Mouse (Mus musculus): Measurements from ENCODE around the gene Gramd4. TPM values are rescaled to one million over a fixed set of nuclear protein-coding genes. Genes with fewer than 3 reads are reported as not detected.

The Gramd4 gene
- polyA plus RNA-seq, 1 experiment, result 25.1 TPM

DNA sequence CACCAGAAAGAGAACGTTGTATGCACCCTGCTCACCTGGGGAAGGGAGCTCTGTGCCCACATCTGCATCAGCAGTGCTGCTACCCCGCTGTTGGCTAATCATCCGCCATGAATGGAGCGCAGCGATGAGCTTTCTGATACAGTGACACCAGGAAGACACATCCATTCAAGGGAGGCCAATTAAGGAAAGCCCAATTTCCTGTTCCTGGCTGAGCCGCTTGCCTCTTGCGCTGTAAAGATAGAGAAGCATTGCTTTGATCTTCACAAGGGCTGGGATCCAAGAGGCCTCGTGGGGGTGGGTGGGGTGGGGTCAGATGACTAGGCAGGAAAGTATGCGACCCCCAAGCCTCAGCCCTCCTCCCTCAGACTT lies 55.8 kb downstream of the Gramd4 start:
- Histone ChIP-seq H3K4me1 (ENCODE audit: control insufficient read depth, insufficient read depth, insufficient read length, low read length) (peaks cover 15% of the 10 kb centered on the region), H3K27ac (ENCODE audit: insufficient read depth, low read depth, low read length) (no peak overlapping the region), H3K27me3 (ENCODE audit: control insufficient read depth, insufficient read depth, low read length) (no peaks in the 10 kb centered on the region), H3K36me3 (ENCODE audit: control insufficient read depth, insufficient read depth, low read length) (peaks cover under 1% of the 10 kb centered on the region; the same call in 1 of the 2 replicates), H3K4me3 (ENCODE audit: low read depth, low read length) (no peak overlapping the region)
- TF ChIP-seq POLR2A (IDR thresholded peaks at IDR 0.05; ENCODE audit: low read depth, low read length) (no peak), CTCF (IDR thresholded peaks at IDR 0.05; ENCODE audit: extremely low read depth, insufficient read length, insufficient replicate concordance, low read depth, low read length) (no peak)
- WGBS, result 29% methylated on average over 9 of the region's 9 CpGs

GRCm38 (mm10) chr15:86116421-86116820 lies 58.9 kb downstream of the Gramd4 start:
- no peak overlapping the region for H3K4me3 ChIP-seq (ENCODE audit: low read depth, low read length)
- peaks cover 21% of the 10 kb centered on the region for H3K36me3 ChIP-seq (ENCODE audit: control insufficient read depth, insufficient read depth, low read length)
- peaks cover 15% of the 10 kb centered on the region for H3K4me1 ChIP-seq (ENCODE audit: control insufficient read depth, insufficient read depth, insufficient read length, low read length)
- H3K27me3 ChIP-seq (ENCODE audit: control insufficient read depth, insufficient read depth, low read length), result no peaks in the 10 kb centered on the region
- TF ChIP-seq POLR2A (IDR thresholded peaks at IDR 0.05; ENCODE audit: low read depth, low read length) (no peak), CTCF (IDR thresholded peaks at IDR 0.05; ENCODE audit: extremely low read depth, insufficient read length, insufficient replicate concordance, low read depth, low read length) (no peak)
- WGBS, result 65% methylated on average over 5 of the region's 5 CpGs
- H3K27ac ChIP-seq (ENCODE audit: insufficient read depth, low read depth, low read length), result 0 out of 2 replicates have a peak overlapping the region, but pooled peaks have one; percentile 5

GRCm38 (mm10) chr15:86117115-86118100 lies 59.9 kb downstream of the Gramd4 start:
- no peak for TF ChIP-seq CTCF (IDR thresholded peaks at IDR 0.05; ENCODE audit: extremely low read depth, insufficient read length, insufficient replicate concordance, low read depth, low read length)
- TF ChIP-seq POLR2A (IDR thresholded peaks at IDR 0.05; ENCODE audit: low read depth, low read length), result no peak
- Histone ChIP-seq H3K27me3 (ENCODE audit: control insufficient read depth, insufficient read depth, low read length) (no peaks in the 10 kb centered on the region), H3K36me3 (ENCODE audit: control insufficient read depth, insufficient read depth, low read length) (peaks cover 27% of the 10 kb centered on the region), H3K27ac (ENCODE audit: insufficient read depth, low read depth, low read length) (no peak overlapping the region), H3K4me1 (ENCODE audit: control insufficient read depth, insufficient read depth, insufficient read length, low read length) (peaks cover 15% of the 10 kb centered on the region), H3K4me3 (ENCODE audit: low read depth, low read length) (no peak overlapping the region)
- 75% methylated on average over 15 of the region's 15 CpGs for WGBS

GRCm38 (mm10) chr15:86119186-86119585 lies 61.7 kb downstream of the Gramd4 start:
- Histone ChIP-seq H3K27ac (ENCODE audit: insufficient read depth, low read depth, low read length) (no peak overlapping the region), H3K4me1 (ENCODE audit: control insufficient read depth, insufficient read depth, insufficient read length, low read length) (peaks cover 11% of the 10 kb centered on the region), H3K4me3 (ENCODE audit: low read depth, low read length) (no peak overlapping the region), H3K36me3 (ENCODE audit: control insufficient read depth, insufficient read depth, low read length) (peaks cover 37% of the 10 kb centered on the region), H3K27me3 (ENCODE audit: control insufficient read depth, insufficient read depth, low read length) (no peaks in the 10 kb centered on the region)
- TF ChIP-seq POLR2A (IDR thresholded peaks at IDR 0.05; ENCODE audit: low read depth, low read length), result no peak
- no peak for TF ChIP-seq CTCF (IDR thresholded peaks at IDR 0.05; ENCODE audit: extremely low read depth, insufficient read length, insufficient replicate concordance, low read depth, low read length)
- WGBS, result 79% methylated on average over 7 of the region's 7 CpGs

DNA sequence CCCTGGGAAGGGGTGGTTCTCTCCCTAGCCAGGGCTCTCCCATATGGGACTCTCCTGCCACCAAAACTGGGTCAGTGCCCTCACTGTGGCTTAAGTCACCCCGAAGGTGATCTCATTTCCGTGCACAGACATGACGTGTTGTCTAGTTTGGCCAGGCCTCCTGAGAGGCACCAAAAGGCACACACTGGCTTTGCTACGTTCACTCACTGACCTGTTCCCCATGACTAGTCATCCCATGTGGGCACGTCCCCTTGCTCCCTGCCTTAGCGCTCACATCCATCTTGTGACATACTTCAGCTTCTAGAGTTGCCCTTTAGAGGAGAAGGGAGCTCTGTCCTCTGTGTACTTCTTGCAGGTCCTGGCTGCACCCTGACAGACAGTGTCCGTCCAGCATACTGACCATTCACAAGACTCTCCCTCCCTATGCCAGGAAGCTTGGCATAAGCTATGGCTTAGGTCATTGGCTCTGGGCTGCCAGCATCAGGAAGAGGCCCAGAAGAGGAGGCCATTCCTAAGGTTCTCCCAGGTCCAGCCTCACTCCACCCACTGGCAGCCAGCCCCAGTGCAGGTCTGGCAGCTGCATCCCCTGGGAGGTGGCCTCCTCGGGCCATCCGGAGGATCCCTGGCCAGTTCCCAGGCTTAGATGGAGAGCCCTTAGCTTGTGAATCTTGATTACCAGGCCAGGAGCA lies 64.9 kb downstream of the Gramd4 start:
- H3K27me3 ChIP-seq (ENCODE audit: control insufficient read depth, insufficient read depth, low read length), result no peaks in the 10 kb centered on the region
- no peaks in the 10 kb centered on the region for H3K4me1 ChIP-seq (ENCODE audit: control insufficient read depth, insufficient read depth, insufficient read length, low read length)
- WGBS, result 88% methylated on average over 9 of the region's 9 CpGs
- no peak overlapping the region for H3K4me3 ChIP-seq (ENCODE audit: low read depth, low read length)
- H3K27ac ChIP-seq (ENCODE audit: insufficient read depth, low read depth, low read length), result no peak overlapping the region
- no peak for TF ChIP-seq POLR2A (IDR thresholded peaks at IDR 0.05; ENCODE audit: low read depth, low read length)
- no peak for TF ChIP-seq CTCF (IDR thresholded peaks at IDR 0.05; ENCODE audit: extremely low read depth, insufficient read length, insufficient replicate concordance, low read depth, low read length)
- peaks cover 56% of the 10 kb centered on the region for H3K36me3 ChIP-seq (ENCODE audit: control insufficient read depth, insufficient read depth, low read length)

DNA sequence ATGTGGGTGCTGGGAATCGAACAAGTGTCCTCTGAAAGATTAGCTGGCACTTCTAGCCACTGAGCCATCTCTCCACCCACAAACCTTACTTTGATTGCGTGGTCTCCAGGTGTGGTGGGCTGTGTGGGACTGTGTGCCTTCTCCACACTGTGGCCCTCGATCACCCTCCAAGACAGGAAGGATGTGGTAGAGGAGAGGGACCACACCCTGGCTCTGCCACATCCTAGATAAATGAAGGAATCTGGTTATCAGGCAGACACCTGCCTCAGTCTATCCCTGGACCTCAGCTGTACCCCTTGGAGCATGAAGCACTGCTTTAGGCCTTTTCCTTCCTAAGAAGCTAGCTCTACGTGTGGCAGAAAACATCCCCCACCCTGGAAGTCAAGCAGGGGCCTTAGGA lies 65.9 kb downstream of the Gramd4 start:
- Histone ChIP-seq H3K4me3 (ENCODE audit: low read depth, low read length) (no peak overlapping the region), H3K27me3 (ENCODE audit: control insufficient read depth, insufficient read depth, low read length) (no peaks in the 10 kb centered on the region), H3K27ac (ENCODE audit: insufficient read depth, low read depth, low read length) (no peak overlapping the region), H3K36me3 (ENCODE audit: control insufficient read depth, insufficient read depth, low read length) (peaks cover 62% of the 10 kb centered on the region), H3K4me1 (ENCODE audit: control insufficient read depth, insufficient read depth, insufficient read length, low read length) (no peaks in the 10 kb centered on the region)
- TF ChIP-seq CTCF (IDR thresholded peaks at IDR 0.05; ENCODE audit: extremely low read depth, insufficient read length, insufficient replicate concordance, low read depth, low read length), result no peak
- TF ChIP-seq POLR2A (IDR thresholded peaks at IDR 0.05; ENCODE audit: low read depth, low read length), result no peak
- 89% methylated on average over 4 of the region's 4 CpGs for WGBS

DNA sequence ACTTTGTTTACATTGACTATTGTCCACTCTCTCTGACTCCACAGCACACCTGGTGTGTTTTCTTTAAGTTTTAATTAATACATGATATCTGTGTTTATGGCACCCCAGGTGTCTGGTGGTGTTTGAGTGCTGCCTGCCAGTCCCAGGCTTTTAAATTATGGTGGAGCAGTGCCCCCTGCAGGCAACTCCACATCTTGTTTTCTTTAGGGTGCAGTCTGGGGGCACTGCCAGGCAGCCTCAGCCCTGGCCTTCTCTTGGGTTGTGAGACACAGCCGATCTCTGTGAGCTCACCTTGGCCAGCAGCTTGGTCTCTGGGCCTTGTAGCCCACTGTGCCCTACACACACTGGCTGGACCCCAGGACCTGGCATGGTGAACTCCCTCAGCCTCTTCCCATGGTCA lies 66.9 kb downstream of the Gramd4 start:
- Histone ChIP-seq H3K27me3 (ENCODE audit: control insufficient read depth, insufficient read depth, low read length) (no peaks in the 10 kb centered on the region), H3K4me3 (ENCODE audit: low read depth, low read length) (no peak overlapping the region), H3K4me1 (ENCODE audit: control insufficient read depth, insufficient read depth, insufficient read length, low read length) (no peaks in the 10 kb centered on the region), H3K36me3 (ENCODE audit: control insufficient read depth, insufficient read depth, low read length) (peaks cover 62% of the 10 kb centered on the region), H3K27ac (ENCODE audit: insufficient read depth, low read depth, low read length) (no peak overlapping the region)
- 20% methylated on average over 1 of the region's 1 CpGs for WGBS
- TF ChIP-seq POLR2A (IDR thresholded peaks at IDR 0.05; ENCODE audit: low read depth, low read length) (no peak), CTCF (IDR thresholded peaks at IDR 0.05; ENCODE audit: extremely low read depth, insufficient read length, insufficient replicate concordance, low read depth, low read length) (peak; percentile 72; the same call in 1 of the 2 replicates)

Data from small intestine, adult 2 months (tissue).